ENCODE assay signal across 13 mouse cellular contexts in the genomic region with DNA sequence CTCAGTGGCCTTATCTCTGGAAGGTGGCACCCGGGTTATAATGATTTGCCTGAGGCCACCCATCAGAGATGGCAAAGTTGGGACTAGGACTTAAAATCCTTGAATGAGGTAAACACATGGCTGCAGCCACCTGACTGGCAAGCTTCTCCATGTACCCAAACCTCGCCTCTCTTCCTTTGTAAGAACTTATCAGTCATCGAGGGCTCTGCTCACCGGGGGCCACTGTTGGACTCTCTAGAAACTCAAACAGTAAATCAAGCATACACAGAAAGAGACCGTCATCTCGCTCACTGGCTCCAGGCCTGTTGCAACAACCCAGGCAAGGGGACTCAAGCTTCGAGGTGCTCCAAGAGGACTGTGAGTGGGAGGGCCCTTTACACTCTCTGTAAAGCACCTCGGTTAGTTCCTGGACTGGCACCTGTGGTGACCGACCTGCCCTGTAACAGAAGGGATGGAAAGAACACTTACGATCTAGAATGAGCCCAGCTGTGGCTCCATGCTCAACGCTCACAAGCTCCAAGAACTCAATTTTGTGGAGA.
DNase-seq lines count a peak whose midpoint lies in the region; ATAC-seq lines count a peak whose summit lies in the region.
"Had no signal": no experiment of that assay in that cellular context is flagged by ENCODE, and none has a peak within 500 bp of the region (broad histone marks: within the 10 kb centered on the region; RNA-seq: fewer than 3 reads in every experiment).

No protein-coding gene starts in this region.

- 0 out of 2 replicates have a peak overlapping the region, but pooled peaks have one; percentile 46 for H3K4me2 ChIP-seq in kidney, embryonic 16.5 days (replicated peaks; ENCODE audit: low read depth, low read length)
- peak overlapping the region; percentile 51 for H3K4me2 ChIP-seq in embryonic facial prominence, embryonic 13.5 days
- no peak overlapping the region for H3K4me2 ChIP-seq in limb, embryonic 11.5 days (ENCODE audit: low read depth, severe bottlenecking)
- H3K4me2 ChIP-seq: liver, embryonic 12.5 days; midbrain, embryonic 12.5 days had no signal

- H3K9me3 ChIP-seq in heart, embryonic 10.5 days = no peaks in the 10 kb centered on the region
- H3K9me3 ChIP-seq in kidney, embryonic 16.5 days (ENCODE audit: low read length) = no peaks in the 10 kb centered on the region
- H3K9me3 ChIP-seq in embryonic facial prominence, embryonic 13.5 days = no peaks in the 10 kb centered on the region
- no peaks in the 10 kb centered on the region for H3K9me3 ChIP-seq in limb, embryonic 11.5 days (ENCODE audit: control insufficient read depth, low read length)
- H3K9me3 ChIP-seq: liver, embryonic 12.5 days; midbrain, embryonic 12.5 days had no signal

- 0 out of 2 replicates have a peak, but pooled peaks have one; percentile 6 for ATAC-seq in kidney, embryonic 16.5 days (ENCODE audit: low FRiP score, low TSS enrichment)
- ATAC-seq in embryonic facial prominence, embryonic 13.5 days (ENCODE audit: insufficient number of reproducible peaks, insufficient read depth, low FRiP score, low TSS enrichment, low read depth) = no peak
- ATAC-seq in limb, embryonic 11.5 days (ENCODE audit: insufficient number of reproducible peaks, low FRiP score, low TSS enrichment, low read depth) = no peak
- ATAC-seq: liver, embryonic 12.5 days had no signal

- no peak for DNase-seq in heart, embryonic 10.5 days (ENCODE audit: low spot score)
- no peak for DNase-seq in heart, postnatal 4 days
- no peak for DNase-seq in kidney, postnatal 4 days
- no peak for DNase-seq in limb, embryonic 11.5 days (ENCODE audit: low spot score)
- DNase-seq in frontal cortex, postnatal 36 days (ENCODE audit: low spot score in 2 of 2) = no peak
- DNase-seq in left cerebral cortex, adult 8-10 months (ENCODE audit: low spot score in 2 of 2) = no peak
- DNase-seq: layer of hippocampus, adult 9-11 months; spleen, adult 18-20 months; thymus, postnatal 25 days had no signal

- 59% methylated on average over 11 of the region's 11 CpGs for whole genome bisulfite sequencing in heart, embryonic 10.5 days
- 39% methylated on average over 11 of the region's 11 CpGs for WGBS in kidney, embryonic 16.5 days
- WGBS in embryonic facial prominence, embryonic 13.5 days = 66% methylated on average over 11 of the region's 11 CpGs
- WGBS in limb, embryonic 11.5 days = 50% methylated on average over 11 of the region's 11 CpGs

- peaks cover 31% of the 10 kb centered on the region for H3K36me3 ChIP-seq in heart, embryonic 10.5 days
- H3K36me3 ChIP-seq in kidney, embryonic 16.5 days (ENCODE audit: insufficient read depth, low read length) = peaks cover 7% of the 10 kb centered on the region
- peaks cover 9% of the 10 kb centered on the region for H3K36me3 ChIP-seq in embryonic facial prominence, embryonic 13.5 days
- H3K36me3 ChIP-seq in limb, embryonic 11.5 days (ENCODE audit: control insufficient read depth, insufficient read depth, low read length) = peaks cover 3% of the 10 kb centered on the region

- H3K9ac ChIP-seq in kidney, embryonic 16.5 days (replicated peaks; ENCODE audit: low read length) = no peak overlapping the region
- 0 out of 2 replicates have a peak overlapping the region, but pooled peaks have one; percentile 64 for H3K9ac ChIP-seq in embryonic facial prominence, embryonic 13.5 days
- H3K9ac ChIP-seq in limb, embryonic 11.5 days (ENCODE audit: low read length) = no peak overlapping the region
- H3K9ac ChIP-seq: liver, embryonic 12.5 days; midbrain, embryonic 12.5 days had no signal

- 0 out of 2 replicates have a peak overlapping the region, but pooled peaks have one; percentile 38 for H3K4me3 ChIP-seq in heart, embryonic 10.5 days
- no peak overlapping the region for H3K4me3 ChIP-seq in kidney, embryonic 16.5 days (ENCODE audit: low read length)
- H3K4me3 ChIP-seq in embryonic facial prominence, embryonic 13.5 days = no peak overlapping the region
- no peak overlapping the region for H3K4me3 ChIP-seq in limb, embryonic 11.5 days (ENCODE audit: low read depth, low read length)
- H3K4me3 ChIP-seq: liver, embryonic 12.5 days; midbrain, embryonic 12.5 days had no signal

- peaks cover 95% of the 10 kb centered on the region for H3K4me1 ChIP-seq in heart, embryonic 10.5 days
- peaks cover 57% of the 10 kb centered on the region for H3K4me1 ChIP-seq in kidney, embryonic 16.5 days (ENCODE audit: insufficient read depth, low read length)
- peaks cover 80% of the 10 kb centered on the region for H3K4me1 ChIP-seq in embryonic facial prominence, embryonic 13.5 days
- H3K4me1 ChIP-seq in limb, embryonic 11.5 days (ENCODE audit: control insufficient read depth, insufficient read depth, low read length) = peaks cover 51% of the 10 kb centered on the region

- peak overlapping the region; percentile 90 for H3K27ac ChIP-seq in heart, embryonic 10.5 days
- peak overlapping the region; percentile 96 for H3K27ac ChIP-seq in kidney, embryonic 16.5 days (ENCODE audit: low read length)
- peak overlapping the region; percentile 95 for H3K27ac ChIP-seq in embryonic facial prominence, embryonic 13.5 days
- H3K27ac ChIP-seq in limb, embryonic 11.5 days (replicated peaks; ENCODE audit: low read depth, low read length) = peak overlapping the region; percentile 94; the same call in 1 of the 2 replicates

- no peaks in the 10 kb centered on the region for H3K27me3 ChIP-seq in heart, embryonic 10.5 days (ENCODE audit: insufficient read depth, poor library complexity, severe bottlenecking)
- H3K27me3 ChIP-seq in kidney, embryonic 16.5 days (ENCODE audit: insufficient read depth, low read length) = no peaks in the 10 kb centered on the region
- H3K27me3 ChIP-seq in embryonic facial prominence, embryonic 13.5 days = no peaks in the 10 kb centered on the region
- no peaks in the 10 kb centered on the region for H3K27me3 ChIP-seq in limb, embryonic 11.5 days (ENCODE audit: control insufficient read depth, insufficient read depth, low read length)
